Mouse (Mus musculus) heart, embryonic 12.5 days (tissue): ENCODE measurements around the gene Klhl32. TPM values are rescaled to one million over a fixed set of nuclear protein-coding genes. Genes with fewer than 3 reads are reported as not detected.
"Not testable (repeated sequence)": the region's sequence is repeated elsewhere in the genome, so short reads cannot be mapped to it uniquely, and the experiment has no call there.

ENCODE experiments used
- ATAC-seq: fragments of 200-750 bp; cut with Nextera tagmentation; 2 replicates; pipeline ENCODE4 v1.8.0; 2017; ENCODE audit warnings: moderate TSS enrichment, moderate library complexity; ENCODE audit not compliant: insufficient number of reproducible peaks, low FRiP score
- H3K27ac ChIP-seq: fragments of 300-500 bp; sonication (generic); 2 replicates; pipeline ENCODE4 v1.5.1; 2016; ENCODE audit warnings: mild to moderate bottlenecking, moderate library complexity; ENCODE audit not compliant: poor library complexity, severe bottlenecking
- H3K27me3 ChIP-seq: fragments of 300-500 bp; sonication (generic); replicated peaks from 2 replicates; pipeline ENCODE4 v1.6.1; 2016; ENCODE audit warnings: mild to moderate bottlenecking, moderate library complexity
- H3K36me3 ChIP-seq: fragments of 300-500 bp; sonication (generic); 2 replicates; pipeline ENCODE4 v1.6.1; 2016; ENCODE audit warnings: mild to moderate bottlenecking, moderate library complexity
- H3K4me1 ChIP-seq: fragments of 300-500 bp; sonication (generic); replicated peaks from 2 replicates; pipeline ENCODE4 v1.6.1; 2016; ENCODE audit warnings: mild to moderate bottlenecking
- H3K4me2 ChIP-seq: fragments of 300-500 bp; sonication (generic); 2 replicates; pipeline ENCODE4 v1.6.1; 2016; ENCODE audit warnings: mild to moderate bottlenecking, moderate library complexity
- H3K4me3 ChIP-seq: fragments of 300-500 bp; sonication (generic); 2 replicates; pipeline ENCODE4 v1.5.1; 2016; ENCODE audit warnings: mild to moderate bottlenecking
- H3K9ac ChIP-seq: fragments of 300-500 bp; sonication (generic); 2 replicates; pipeline ENCODE4 v1.6.1; 2016; ENCODE audit warnings: mild to moderate bottlenecking, moderate library complexity
- H3K9me3 ChIP-seq: fragments of 300-500 bp; sonication (generic); replicated peaks from 2 replicates; pipeline ENCODE4 v1.6.1; 2016; ENCODE audit warnings: mild to moderate bottlenecking, moderate library complexity
- WGBS: fragments of 180-500 bp; shearing (Covaris S2); methylation state at CpG from one replicate; pipeline ENCODE4 v1.1.7; 2016; 5-methylcytosine and 5-hydroxymethylcytosine counted together
- polyA plus RNA-seq: library from polyadenylated mRNA; unstranded; fragments of >200 nt; fragmentation: Nextera tagmentation; extraction: Ambion mirVana; gene quantifications from 2 replicates; pipeline ENCODE4 v1.2.1, GENCODE M21; 2016

The Klhl32 gene
- 2.7 and 2.9 TPM in 2 replicates for polyA plus RNA-seq

DNA sequence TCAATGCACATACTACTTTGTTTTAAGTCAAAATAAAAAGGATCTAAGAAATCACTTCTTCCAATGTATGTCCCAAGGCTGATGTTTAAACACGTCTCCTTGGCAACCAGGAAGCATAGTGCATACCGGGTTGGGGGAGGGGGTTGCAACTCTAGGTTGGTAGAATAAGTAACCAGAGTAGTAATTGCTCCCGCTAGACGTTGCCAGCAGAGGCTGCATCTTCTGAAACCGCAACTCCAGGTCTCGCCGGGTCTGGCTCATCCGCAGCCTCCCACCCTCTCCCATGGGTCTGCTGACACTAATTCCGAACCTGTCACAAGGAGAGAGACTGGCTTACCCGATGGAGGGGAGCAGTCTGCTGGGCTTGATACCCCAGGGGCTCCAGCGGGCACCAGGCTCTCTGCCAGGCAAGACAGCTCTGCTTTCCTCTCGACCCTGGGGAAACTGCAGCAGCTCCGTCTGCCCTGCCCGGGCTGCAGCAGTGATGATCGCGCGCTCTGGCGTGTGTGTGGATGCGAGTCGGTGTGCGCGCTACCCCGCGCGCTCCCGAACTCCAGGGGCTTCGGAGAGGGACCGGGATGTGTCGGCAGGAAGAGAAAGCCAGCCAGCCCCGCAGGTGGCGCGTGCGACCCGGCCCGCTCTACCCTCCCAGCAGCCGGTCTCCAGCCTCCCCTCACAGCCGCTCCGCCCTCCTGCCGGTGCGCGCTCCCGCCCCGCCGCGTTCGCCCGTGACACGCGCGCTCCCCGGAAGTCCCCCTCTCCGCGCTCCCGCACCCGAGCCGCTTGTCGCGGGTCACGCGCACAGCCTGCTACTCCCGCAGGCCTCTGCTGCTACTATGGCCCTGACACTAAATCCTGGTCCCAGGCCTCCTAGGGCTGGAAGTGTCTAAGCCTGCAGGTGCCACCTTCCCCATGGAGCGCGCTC, at the start of gene Klhl32:
Gene Klhl32 (minus strand): TSS at position 724 of the 925 bp plus-strand sequence.
- peak; percentile 84 for ATAC-seq
- Histone ChIP-seq H3K4me1 (no peaks in the 10 kb centered on the region), H3K9me3 (no peaks in the 10 kb centered on the region), H3K4me2 (peak within 1 kb of the TSS; percentile 99), H3K27ac (peak within 1 kb of the TSS; percentile 42; the same call in 1 of the 2 replicates), H3K27me3 (0 out of 2 replicates have a peak, but pooled peaks cover 3% of the 10 kb centered on the region), H3K36me3 (no peaks in the 10 kb centered on the region), H3K9ac (peak within 1 kb of the TSS; percentile 83), H3K4me3 (peak within 1 kb of the TSS; percentile 89)
- WGBS: under 1% methylated on average over 62 of the region's 63 CpGs

DNA sequence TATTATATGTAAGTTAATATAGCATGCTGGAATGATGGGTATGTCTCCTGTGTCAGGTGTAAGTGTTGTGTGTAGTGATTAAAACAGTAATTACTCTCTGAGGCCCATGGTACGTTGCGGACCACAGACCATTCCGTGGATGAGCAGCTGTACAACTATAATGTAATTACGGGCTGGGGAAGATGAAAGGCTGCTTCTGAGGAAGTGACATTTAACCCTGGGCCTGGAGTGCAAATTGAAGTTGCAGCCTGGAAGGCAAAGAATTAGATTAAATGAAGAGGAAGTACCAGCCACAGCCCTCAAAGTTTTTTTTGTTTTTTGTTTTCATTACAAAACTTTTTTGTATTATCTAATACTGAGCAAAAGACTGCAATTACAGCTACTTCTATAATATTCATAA, 48.2 kb upstream of the Klhl32 start:
- ATAC-seq: no peak
- H3K9ac ChIP-seq: peak overlapping the region; percentile 89; the same call in 1 of the 2 replicates

DNA sequence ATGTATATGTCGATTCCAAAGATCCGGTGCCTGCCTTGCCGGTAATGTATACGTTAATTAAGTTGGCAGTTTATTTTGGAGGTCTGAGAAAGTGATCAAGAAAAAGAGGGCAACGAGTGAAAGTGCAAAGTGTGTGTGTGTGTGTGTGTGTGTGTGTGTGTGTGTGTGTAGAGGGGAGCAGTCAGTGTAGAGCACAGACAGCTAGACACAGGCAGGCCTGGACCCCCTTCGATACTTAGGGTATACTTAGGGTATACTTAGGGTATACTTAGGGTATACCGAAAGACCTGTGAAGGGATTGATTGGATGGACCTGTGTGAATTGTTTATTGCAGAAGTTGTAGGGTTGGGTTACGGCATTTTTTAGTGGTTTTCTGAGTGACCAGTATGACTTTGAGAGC, 47.7 kb upstream of the Klhl32 start:
- 27% methylated on average over 8 of the region's 8 CpGs for WGBS
- no peaks in the 10 kb centered on the region for H3K9me3 ChIP-seq
- H3K4me1 ChIP-seq: peaks cover 6% of the 10 kb centered on the region; the same call in 1 of the 2 replicates
- H3K4me2 ChIP-seq: peak overlapping the region; percentile 79
- H3K27ac ChIP-seq: no peak overlapping the region
- no peak for ATAC-seq
- peaks cover 21% of the 10 kb centered on the region for H3K36me3 ChIP-seq
- H3K4me3 ChIP-seq: peak overlapping the region; percentile 94
- peak overlapping the region; percentile 89 for H3K9ac ChIP-seq
- H3K27me3 ChIP-seq: no peaks in the 10 kb centered on the region

More for the DNA sequence above, 48.2 kb upstream of the Klhl32 start:
- peaks cover 21% of the 10 kb centered on the region for H3K36me3 ChIP-seq
- H3K4me2 ChIP-seq: peak overlapping the region; percentile 79
- H3K4me1 ChIP-seq: peaks cover 6% of the 10 kb centered on the region; the same call in 1 of the 2 replicates
- 66% methylated on average over 4 of the region's 4 CpGs for WGBS
- no peaks in the 10 kb centered on the region for H3K9me3 ChIP-seq
- H3K4me3 ChIP-seq: peak overlapping the region; percentile 94
- no peaks in the 10 kb centered on the region for H3K27me3 ChIP-seq
- no peak overlapping the region for H3K27ac ChIP-seq

DNA sequence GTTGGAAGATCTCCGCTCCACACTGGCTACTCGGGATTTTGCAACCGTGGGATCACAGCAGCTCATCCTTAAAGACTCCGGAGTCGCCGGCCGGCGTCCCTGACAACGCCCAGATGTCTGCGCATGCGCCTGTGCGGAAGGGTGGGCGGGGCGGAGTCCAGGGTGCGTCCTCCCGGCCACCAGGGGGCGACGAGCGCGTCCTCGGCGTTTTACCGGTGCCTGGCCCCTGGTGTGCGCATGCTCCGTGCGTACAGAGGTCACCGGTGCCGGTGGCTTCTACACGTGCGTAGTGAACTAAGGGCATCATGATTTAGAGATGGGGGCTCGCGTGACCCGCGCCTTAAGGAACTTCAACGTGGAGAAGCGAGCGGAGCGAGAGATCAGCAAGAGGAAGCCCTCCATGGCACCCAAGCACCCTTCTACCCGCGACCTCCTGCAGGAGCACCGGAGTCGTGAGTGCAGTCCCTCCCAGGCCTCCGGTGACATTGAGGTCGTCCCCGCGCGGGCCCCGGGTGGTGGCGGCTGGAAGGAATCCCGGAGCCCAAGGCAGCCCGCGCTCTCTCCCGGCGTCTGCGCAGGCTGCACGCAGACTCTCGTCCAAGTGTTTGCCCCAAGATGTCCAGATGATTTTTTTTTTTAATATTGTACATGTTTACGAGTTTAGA, 47.1 kb upstream of the Klhl32 start, which contains the start of gene Ndufaf4:
Gene Ndufaf4 (plus strand): TSS at position 233 of the 665 bp plus-strand sequence.
- Histone ChIP-seq H3K9ac (peak within 1 kb of the TSS; percentile 89), H3K9me3 (no peaks in the 10 kb centered on the region), H3K36me3 (peaks cover 15% of the 10 kb centered on the region), H3K4me3 (peak within 1 kb of the TSS; percentile 94), H3K27me3 (no peaks in the 10 kb centered on the region), H3K27ac (peak within 1 kb of the TSS; percentile 74), H3K4me2 (peak within 1 kb of the TSS; percentile 79), H3K4me1 (peaks cover 6% of the 10 kb centered on the region; the same call in 1 of the 2 replicates)
- peak; percentile 99 for ATAC-seq
- WGBS: 0% methylated on average over 58 of the region's 58 CpGs

DNA sequence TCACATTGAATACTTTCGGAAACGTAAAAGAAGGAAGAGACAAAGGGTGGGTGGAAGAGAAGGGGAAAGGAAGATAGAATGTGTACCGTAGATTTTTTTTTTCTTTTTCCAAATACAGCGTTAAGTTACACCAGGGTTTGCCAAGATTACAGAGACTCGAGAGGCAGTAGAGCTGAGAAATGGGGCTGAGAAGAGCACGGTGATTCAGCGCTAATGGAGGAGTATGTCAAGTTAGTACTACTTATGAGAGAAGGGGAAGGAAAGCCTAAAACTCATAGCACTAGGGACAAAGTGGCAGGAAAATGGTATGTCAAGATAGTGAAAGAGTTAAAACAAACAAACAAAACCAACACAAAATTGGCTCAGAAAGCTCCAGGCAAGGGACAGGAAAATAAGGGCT, 46.4 kb upstream of the Klhl32 start:
- 17% methylated on average over 7 of the region's 7 CpGs for WGBS
- H3K9me3 ChIP-seq: no peaks in the 10 kb centered on the region
- peak overlapping the region; percentile 89; the same call in 1 of the 2 replicates for H3K9ac ChIP-seq
- H3K4me2 ChIP-seq: peak overlapping the region; percentile 79
- H3K27me3 ChIP-seq: no peaks in the 10 kb centered on the region
- ATAC-seq: peak; percentile 57
- peaks cover 6% of the 10 kb centered on the region; the same call in 1 of the 2 replicates for H3K4me1 ChIP-seq
- H3K4me3 ChIP-seq: peak overlapping the region; percentile 94
- peaks cover 13% of the 10 kb centered on the region for H3K36me3 ChIP-seq
- H3K27ac ChIP-seq: no peak overlapping the region

DNA sequence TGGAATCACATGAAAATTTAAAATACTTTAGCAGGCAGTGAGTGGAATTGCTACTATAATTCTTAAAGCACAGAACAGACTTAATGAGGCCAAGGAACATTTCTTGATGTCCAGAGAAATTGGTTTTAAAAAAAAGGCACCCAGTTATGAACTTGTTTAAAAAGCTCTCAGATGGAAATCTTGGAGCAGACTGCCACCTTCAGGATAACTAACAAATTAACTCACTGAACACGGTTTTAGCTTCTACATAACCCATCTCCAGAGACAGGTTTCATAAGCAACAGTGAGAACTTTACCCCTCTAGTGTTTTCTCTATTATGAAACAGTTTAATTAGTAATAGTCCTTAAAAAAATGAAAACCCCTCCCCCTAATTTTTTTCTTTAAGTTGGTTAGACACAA, 45.9 kb upstream of the Klhl32 start:
- H3K36me3 ChIP-seq: peaks cover 10% of the 10 kb centered on the region
- no peak overlapping the region for H3K27ac ChIP-seq
- no peak overlapping the region for H3K9ac ChIP-seq
- no peaks in the 10 kb centered on the region for H3K27me3 ChIP-seq
- H3K4me3 ChIP-seq: no peak overlapping the region
- peaks cover 6% of the 10 kb centered on the region; the same call in 1 of the 2 replicates for H3K4me1 ChIP-seq
- no peak for ATAC-seq
- no peaks in the 10 kb centered on the region for H3K9me3 ChIP-seq
- no peak overlapping the region for H3K4me2 ChIP-seq
- 0% methylated on average over 1 of the region's 1 CpGs for WGBS

DNA sequence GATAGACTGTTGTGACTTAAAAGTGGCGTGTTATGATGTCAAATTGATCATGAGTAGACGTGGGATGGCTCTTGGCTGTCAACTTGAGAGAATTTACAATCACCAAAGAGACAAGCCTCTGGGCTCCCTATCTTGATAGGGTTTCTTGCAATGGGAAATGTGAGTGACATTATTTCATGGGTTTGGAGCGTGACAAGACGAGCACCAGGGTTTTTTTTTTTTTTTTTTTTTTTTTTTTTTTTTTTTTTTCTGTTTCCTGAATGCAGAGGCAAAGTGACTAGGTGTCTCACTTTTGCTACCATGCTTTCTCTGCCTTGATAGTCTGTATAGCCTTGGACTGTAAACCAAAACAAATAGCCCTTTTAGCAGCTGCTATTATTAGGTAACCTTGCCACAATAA, 43.7 kb upstream of the Klhl32 start:
- Histone ChIP-seq H3K27ac (no peak overlapping the region), H3K9ac (no peak overlapping the region), H3K4me1 (peaks cover 6% of the 10 kb centered on the region; the same call in 1 of the 2 replicates), H3K4me3 (no peak overlapping the region), H3K36me3 (no peaks in the 10 kb centered on the region), H3K4me2 (no peak overlapping the region), H3K27me3 (no peaks in the 10 kb centered on the region), H3K9me3 (peaks cover 7% of the 10 kb centered on the region; the same call in 1 of the 2 replicates)
- WGBS: 59% methylated on average over 4 of the region's 4 CpGs
- ATAC-seq: no peak

DNA sequence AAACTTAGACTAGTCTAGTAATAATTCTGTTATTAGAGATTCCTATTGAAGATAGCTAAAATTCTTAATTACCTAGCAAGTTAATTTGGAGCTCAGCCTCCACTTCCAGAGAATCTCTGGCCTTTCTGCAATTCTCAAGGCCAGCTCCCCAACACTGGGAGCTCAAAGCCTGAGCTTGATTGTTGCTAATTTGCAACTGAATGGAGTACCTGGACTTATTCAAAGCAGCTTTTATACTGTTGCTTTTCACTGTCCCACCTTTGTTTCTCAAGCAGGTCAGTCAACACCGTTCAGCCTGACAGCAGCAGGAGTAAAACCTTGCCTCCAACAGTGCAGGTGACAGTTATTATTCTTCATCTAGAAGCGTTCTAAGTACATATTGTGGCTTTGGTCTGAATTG, 41.4 kb upstream of the Klhl32 start:
- WGBS: 70% methylated on average over 2 of the region's 2 CpGs
- not testable (repeated sequence) for H3K36me3 ChIP-seq, H3K4me1 ChIP-seq, H3K4me3 ChIP-seq, H3K27ac ChIP-seq, ATAC-seq, H3K9ac ChIP-seq, H3K4me2 ChIP-seq, H3K27me3 ChIP-seq
- H3K9me3 ChIP-seq: peaks cover 14% of the 10 kb centered on the region; the same call in 1 of the 2 replicates

DNA sequence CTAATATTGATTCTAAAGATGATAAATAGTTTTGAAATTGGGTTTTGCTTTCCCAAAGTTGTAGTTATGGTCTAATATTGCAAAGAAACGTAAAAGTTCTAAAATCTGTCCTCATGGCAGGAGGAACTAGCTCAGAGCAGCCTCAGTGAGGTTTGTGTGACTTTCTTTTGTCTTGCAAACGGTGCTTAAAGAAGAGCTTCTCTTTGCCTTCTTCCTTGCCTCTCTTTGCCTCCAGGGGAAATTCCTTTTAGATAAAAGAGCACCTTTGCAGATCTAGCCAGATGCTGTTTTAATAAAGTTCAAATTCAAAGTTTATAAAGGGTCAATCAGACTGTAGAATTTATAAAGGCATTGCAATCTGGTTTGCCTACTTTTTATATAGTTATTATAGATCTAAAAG, 38.5 kb upstream of the Klhl32 start:
- ATAC-seq, H3K4me3 ChIP-seq: not testable (repeated sequence)

DNA sequence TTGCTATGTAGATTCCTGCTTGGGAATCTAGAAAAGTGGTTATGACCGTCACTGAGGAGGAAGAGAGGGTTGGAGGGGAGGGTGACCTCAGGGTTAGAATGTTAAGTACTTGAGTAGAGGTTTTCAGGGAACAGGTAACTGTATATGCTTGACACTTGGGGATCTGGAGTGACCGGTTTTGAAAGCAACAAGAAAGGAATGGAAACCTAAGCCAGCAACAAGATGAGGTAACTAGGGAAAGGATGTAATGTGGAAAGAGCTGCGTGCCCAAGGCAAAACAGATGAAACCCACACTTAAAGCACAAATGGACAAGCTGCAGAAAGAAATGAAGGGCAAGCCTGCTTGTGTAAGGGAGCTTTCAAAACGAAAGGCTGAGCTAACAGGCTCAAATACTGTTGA, 18.3 kb upstream of the Klhl32 start:
- ATAC-seq: no peak
- no peaks in the 10 kb centered on the region for H3K27me3 ChIP-seq
- H3K4me2 ChIP-seq: no peak overlapping the region
- no peaks in the 10 kb centered on the region for H3K4me1 ChIP-seq
- H3K36me3 ChIP-seq: no peaks in the 10 kb centered on the region
- H3K4me3 ChIP-seq: no peak overlapping the region
- 64% methylated on average over 4 of the region's 4 CpGs for WGBS
- no peaks in the 10 kb centered on the region for H3K9me3 ChIP-seq
- no peak overlapping the region for H3K27ac ChIP-seq
- H3K9ac ChIP-seq: no peak overlapping the region

More for the DNA sequence above, 38.5 kb upstream of the Klhl32 start:
- H3K4me1 ChIP-seq, H3K4me2 ChIP-seq, H3K27me3 ChIP-seq, H3K9ac ChIP-seq, H3K36me3 ChIP-seq, H3K27ac ChIP-seq: not testable (repeated sequence)
- H3K9me3 ChIP-seq: peaks cover 14% of the 10 kb centered on the region; the same call in 1 of the 2 replicates
- WGBS: 41% methylated on average over 2 of the region's 2 CpGs

DNA sequence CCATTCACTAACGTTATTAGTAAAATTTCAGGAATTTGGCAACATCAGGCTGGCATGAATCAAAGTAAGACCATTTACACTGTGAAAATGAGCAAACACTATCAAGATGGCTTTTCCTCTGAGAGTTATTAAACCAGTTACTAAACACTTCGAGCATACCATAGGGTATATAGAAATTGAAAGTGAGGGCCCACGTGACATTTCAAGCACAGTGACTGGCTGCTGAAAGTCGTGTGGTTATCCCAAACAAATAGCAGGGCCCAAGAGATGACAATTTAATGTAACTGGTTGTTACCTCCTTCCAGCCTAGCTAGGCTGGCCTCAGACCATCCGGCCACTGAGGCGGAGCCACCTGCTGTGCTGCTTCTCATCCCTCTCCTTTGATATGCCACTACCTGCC, 14.8 kb upstream of the Klhl32 start:
- Histone ChIP-seq H3K9ac (no peak overlapping the region), H3K36me3 (no peaks in the 10 kb centered on the region), H3K9me3 (no peaks in the 10 kb centered on the region), H3K27ac (no peak overlapping the region), H3K4me1 (no peaks in the 10 kb centered on the region), H3K4me2 (no peak overlapping the region), H3K4me3 (no peak overlapping the region), H3K27me3 (no peaks in the 10 kb centered on the region)
- no peak for ATAC-seq
- 39% methylated on average over 6 of the region's 6 CpGs for WGBS
